Mouse (Mus musculus) right cerebral cortex, postnatal 25 days (tissue): Measurements from ENCODE around the gene Hoxd9.

Experiments
- DNase-seq: peaks from one replicate; pipeline ENCODE4 v3.0.0; 2022

Hoxd9 gene

GRCm38 (mm10) chr2:74686301-74686987, 11.1 kb upstream of the Hoxd9 start:
- DNase-seq, result peak; percentile 19

- no peak for DNase-seq
Observed at GRCm38 (mm10) chr2:74686988-74687697, 10.4 kb upstream of the Hoxd9 start.

- no peak for DNase-seq
Observed at GRCm38 (mm10) chr2:74687698-74688555, 9.6 kb upstream of the Hoxd9 start.

GRCm38 (mm10) chr2:74688795-74689573, 8.5 kb upstream of the Hoxd9 start:
- DNase-seq, result no peak

GRCm38 (mm10) chr2:74689574-74690337, 7.8 kb upstream of the Hoxd9 start:
- DNase-seq, result peak; percentile 19

- DNase-seq, result no peak
Observed at GRCm38 (mm10) chr2:74690338-74690716, 7.2 kb upstream of the Hoxd9 start.

- no peak for DNase-seq
Observed at GRCm38 (mm10) chr2:74691022-74691951, 6.2 kb upstream of the Hoxd9 start, which contains the start of gene Hoxd10. Gene Hoxd10 (plus strand): TSS chr2:74691924.

- DNase-seq, result no peak
Observed at GRCm38 (mm10) chr2:74691995-74692807, 5.3 kb upstream of the Hoxd9 start.

- no peak for DNase-seq
Observed at GRCm38 (mm10) chr2:74692808-74693431, 4.6 kb upstream of the Hoxd9 start.

- no peak for DNase-seq
Observed at GRCm38 (mm10) chr2:74693432-74693827, 4.1 kb upstream of the Hoxd9 start.

GRCm38 (mm10) chr2:74694066-74694465, 3.5 kb upstream of the Hoxd9 start:
- no peak for DNase-seq

GRCm38 (mm10) chr2:74695383-74695782, 2.1 kb upstream of the Hoxd9 start:
- no peak for DNase-seq

- DNase-seq, result no peak
Observed at GRCm38 (mm10) chr2:74695813-74696430, 1.6 kb upstream of the Hoxd9 start.

- DNase-seq, result no peak
Observed at GRCm38 (mm10) chr2:74696442-74697335, 838 bp upstream of the Hoxd9 start.

- DNase-seq, result no peak
Observed at GRCm38 (mm10) chr2:74698201-74699052, 900 bp downstream of the Hoxd9 start.

GRCm38 (mm10) chr2:74699053-74699430, 1.5 kb downstream of the Hoxd9 start:
- DNase-seq, result no peak
